Mouse (Mus musculus) T-helper 17 cell (primary cell): ENCODE results near the gene Ky.

ENCODE experiments used
- in situ Hi-C, 2 experiments: fragments of 300-600 bp; cut with MboI, MseI; formaldehyde crosslinking; loops; 1 replicate in 1 of 2; 2 replicates in 1 of 2; pipeline ENCODE4 v1.15.1; 2025; ENCODE audit warnings: high pct_unique_total_duplicates in 2 of 2

The Ky gene

GRCm38 (mm10) chr9:102502015-102502633, 3.4 kb upstream of the Ky start:
- in situ Hi-C loops: no loop called here

DNA sequence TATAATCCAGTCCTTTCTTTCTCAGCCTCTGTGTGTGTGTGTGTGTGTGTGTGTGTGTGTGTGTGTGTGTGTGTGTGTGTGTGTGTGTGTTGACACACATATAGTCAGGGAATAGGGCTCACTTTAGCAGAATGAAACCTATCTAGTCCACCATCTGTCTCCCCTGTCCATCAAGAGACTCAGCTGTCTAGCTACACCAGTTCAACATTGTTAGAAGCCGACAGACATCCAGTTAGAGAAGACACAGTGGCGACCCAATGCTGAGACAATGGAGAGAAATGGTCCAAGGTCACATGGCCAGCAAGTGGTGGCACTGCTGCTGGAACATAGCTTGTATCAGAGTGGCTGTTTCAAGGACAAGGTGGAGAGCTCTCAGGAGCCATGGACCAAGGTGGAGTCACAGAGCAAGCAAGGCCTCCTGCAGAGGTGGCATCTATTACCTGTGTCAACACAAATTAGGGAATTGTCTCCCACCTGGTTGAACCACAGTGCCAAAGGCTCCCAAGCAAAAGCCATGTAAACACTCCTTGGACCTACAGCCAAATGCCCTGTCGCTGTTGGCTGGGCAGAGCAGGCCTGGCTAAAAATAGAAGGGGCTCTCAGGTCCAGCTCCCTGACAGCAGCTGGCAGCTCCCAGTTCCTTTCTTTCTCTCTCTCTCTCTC, 703 bp upstream of the Ky start:
- in situ Hi-C loops: no loop called here

- in situ Hi-C loops: no loop called here
Observed at GRCm38 (mm10) chr9:102508315-102508714, 2.8 kb downstream of the Ky start.

GRCm38 (mm10) chr9:102511423-102511822, 5.9 kb downstream of the Ky start:
- in situ Hi-C loops: no loop called here

GRCm38 (mm10) chr9:102513578-102513977, 8.0 kb downstream of the Ky start:
- in situ Hi-C loops: no loop called here

DNA sequence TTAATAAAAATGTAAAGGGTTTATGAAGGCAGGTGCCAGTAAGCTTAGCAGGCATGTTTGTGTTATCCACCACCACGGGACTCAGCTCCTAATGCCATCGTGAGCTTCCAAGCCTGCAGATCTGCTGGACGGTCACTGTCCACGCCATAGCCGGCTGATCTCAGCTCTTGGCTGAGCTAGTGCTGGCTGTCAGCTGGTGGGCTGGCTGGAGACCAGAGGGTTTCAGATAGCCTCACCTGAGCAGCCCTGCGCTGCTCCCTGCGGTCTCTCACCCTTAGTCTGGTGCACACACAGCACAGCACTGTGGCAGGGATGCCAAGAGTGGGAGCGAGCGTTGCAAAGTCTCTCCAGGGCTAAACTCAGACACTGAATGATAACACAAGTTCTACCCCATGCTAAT, 12.9 kb downstream of the Ky start:
- in situ Hi-C loops: no loop called here

DNA sequence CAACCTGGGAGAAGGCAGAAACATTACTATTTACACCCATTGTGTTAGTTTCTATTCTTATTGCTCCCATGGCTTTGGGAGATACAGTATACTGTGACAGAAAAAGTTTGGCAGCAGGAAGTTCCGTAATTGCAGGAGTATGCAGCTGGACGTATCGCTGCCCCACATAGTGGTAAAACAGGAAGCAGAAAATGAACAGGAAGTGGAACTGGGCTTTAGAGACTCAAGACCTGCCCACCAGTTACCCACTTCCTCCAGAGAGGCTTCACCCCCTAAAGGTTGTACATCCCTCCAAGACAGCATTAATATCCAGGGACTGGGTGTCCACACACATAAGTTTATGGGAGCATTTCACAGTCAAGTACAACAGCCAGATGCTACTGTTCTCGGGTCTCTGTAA, 15.8 kb downstream of the Ky start:
- in situ Hi-C loops: no loop called here

GRCm38 (mm10) chr9:102528106-102528505, 22.6 kb downstream of the Ky start:
- in situ Hi-C loops: no loop called here

- in situ Hi-C loops: no loop called here
Observed at GRCm38 (mm10) chr9:102528561-102528960, 23.0 kb downstream of the Ky start.

DNA sequence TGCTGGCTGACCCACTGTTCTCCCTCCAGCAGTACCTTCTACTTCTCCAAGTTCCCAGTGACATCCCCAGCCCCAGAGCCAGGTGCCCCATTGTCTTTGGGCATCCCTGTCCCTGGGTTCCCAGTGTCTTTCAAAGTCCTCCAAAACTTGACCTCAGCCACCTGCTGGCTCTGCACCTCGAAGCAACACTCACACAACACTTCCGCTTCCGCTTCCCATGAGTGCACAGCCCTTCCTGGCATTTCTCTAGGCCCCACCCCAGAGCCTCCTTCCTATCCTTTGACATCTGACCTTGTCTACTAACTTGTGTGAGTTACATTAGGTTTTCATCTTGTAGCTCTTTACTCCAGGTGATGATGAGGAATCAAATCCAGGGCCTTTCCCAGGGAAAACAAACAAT, 23.5 kb downstream of the Ky start:
- in situ Hi-C loops: no loop called here

GRCm38 (mm10) chr9:102531051-102531892, 25.7 kb downstream of the Ky start:
- in situ Hi-C loops: no loop called here

GRCm38 (mm10) chr9:102536968-102537367, 31.4 kb downstream of the Ky start:
- in situ Hi-C loops: no loop called here

GRCm38 (mm10) chr9:102539699-102540098, 34.1 kb downstream of the Ky start:
- in situ Hi-C loops: no loop called here

GRCm38 (mm10) chr9:102541666-102542065, 36.1 kb downstream of the Ky start:
- in situ Hi-C loops: no loop called here

DNA sequence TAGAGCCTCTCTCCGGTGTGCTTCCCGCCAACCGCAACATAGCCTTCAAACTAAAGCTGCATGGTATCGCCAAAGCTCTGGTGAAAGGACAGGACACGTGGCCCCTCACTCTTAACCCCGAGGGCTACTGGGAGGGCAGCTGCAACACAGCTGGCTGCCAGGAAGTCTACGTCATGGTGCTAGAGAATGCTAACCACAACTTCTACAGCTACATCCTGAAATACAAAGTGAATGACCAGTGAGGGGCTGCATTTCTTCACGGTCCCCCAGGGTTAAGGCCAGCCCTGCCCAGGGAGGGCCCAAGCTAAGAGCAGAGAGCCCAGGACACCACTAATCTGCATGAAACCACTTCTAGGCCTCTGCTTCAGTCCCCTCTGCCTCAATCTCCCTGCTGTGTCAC, 37.0 kb downstream of the Ky start:
- in situ Hi-C loops: no loop called here

GRCm38 (mm10) chr9:102543761-102544115, 38.2 kb downstream of the Ky start:
- in situ Hi-C loops: no loop called here

GRCm38 (mm10) chr9:102544116-102544772, 38.7 kb downstream of the Ky start:
- in situ Hi-C loops: no loop called here

DNA sequence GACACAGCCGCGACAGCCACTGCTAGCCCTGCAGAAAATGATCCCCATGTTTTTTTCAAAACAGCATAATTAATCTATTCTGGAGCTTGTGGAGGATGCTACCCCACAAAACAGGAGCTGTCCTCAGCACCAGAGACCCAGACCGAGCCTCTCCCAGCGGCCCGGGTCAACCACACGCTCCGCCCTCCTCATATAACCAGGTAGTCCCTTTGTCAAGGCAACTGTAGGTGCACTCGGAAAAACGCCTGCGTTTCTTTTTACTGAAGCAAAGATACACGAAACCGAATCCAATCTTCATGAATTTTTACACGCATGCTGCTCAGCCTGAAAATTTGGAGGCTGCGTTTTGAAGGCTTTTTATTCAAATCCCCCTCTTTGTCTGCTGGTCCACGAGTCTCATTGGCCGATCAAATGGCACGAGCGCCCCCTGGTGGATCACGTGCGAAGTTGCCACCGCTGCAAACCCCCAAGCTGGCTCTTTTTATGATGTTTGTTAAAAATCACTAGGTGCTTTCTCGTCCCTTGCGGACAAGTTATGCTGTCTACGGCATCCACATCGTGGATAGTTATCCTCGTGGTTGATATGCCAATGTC, 39.3 kb downstream of the Ky start:
- in situ Hi-C loops: loop anchor here in 1 of 2 experiments (5.0 kb wide), 2 partner anchors 143 to 1358 kb away; no protein-coding TSS in a partner anchor

GRCm38 (mm10) chr9:102545406-102546255, 40.1 kb downstream of the Ky start:
- in situ Hi-C loops: loop anchor here in 1 of 2 experiments (5.0 kb wide), 2 partner anchors 143 to 1358 kb away; no protein-coding TSS in a partner anchor

DNA sequence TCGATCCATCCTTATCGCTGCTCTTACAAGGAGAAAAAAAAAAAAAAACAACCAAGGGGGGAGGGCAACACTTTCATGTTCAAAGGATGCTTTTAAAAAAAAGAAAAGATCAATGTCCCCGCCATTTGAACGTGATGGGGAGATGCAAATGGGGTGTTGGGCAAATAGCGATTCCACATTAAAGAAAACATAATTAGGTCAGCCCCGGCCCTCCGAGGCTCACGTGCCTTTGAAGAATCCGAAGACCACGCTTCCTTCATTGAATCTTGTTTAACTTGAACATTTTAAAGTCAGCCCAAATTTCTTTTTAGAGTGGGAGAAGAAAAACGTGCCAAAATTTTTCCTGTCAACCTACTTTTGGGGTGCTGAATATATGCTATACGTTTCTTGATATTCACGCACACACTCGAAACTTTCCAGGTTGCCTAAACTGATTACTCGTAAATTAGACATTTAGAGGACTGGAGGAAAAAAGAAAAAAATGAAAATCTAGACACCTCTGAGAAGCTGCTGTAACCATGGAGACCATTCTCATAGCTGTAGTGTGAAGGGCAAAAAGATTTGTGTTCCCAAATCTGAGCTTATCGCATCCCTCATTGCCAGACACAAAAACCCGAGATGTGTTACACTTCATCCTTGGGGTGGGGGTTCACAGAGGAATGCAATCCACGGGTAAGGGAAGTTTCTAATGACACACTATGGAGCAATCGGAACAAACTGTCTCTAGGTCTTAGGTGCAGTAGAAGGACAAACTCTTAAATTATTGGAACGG, 40.9 kb downstream of the Ky start:
- in situ Hi-C loops: loop anchor here in 1 of 2 experiments (5.0 kb wide), 2 partner anchors 144 to 1359 kb away; no protein-coding TSS in a partner anchor
